Mouse (Mus musculus): ENCODE measurements around the gene Scfd2.

DNA sequence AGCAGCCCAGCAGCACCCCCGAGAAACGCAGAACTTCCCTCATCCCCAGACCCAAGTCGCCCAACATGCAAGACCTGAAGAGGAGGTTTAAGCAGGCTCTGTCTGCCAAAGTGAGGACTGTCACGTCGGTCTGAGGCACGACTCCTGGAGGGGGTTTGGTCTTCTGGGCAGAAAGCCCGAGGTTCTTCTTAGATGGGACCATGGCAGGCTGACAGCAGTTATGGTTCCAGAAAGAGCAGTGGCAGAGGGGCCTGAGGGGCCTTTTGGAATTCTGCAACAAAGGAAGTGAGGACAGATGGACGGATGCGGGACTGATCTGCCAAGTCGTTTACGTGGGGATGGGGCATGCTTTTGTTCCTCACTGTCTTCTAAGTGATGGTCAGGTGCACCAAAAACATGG, 333.1 kb downstream of the Scfd2 start:
- TF ChIP-seq CTCF (IDR thresholded peaks at IDR 0.05; ENCODE audit: low read depth) = no peak
- TF ChIP-seq EP300 (IDR thresholded peaks at IDR 0.05; ENCODE audit: low read depth) = no peak
